Mouse (Mus musculus) E14TG2a.4 (cell line): ENCODE results near the gene Phactr1.

Source experiments
- CTCF ChIP-seq: conservative IDR thresholded peaks from 2 replicates; pipeline ENCODE4 v1.5.1; 2014; ENCODE audit warnings: low read length
- NANOG ChIP-seq: IDR thresholded peaks from 2 replicates; pipeline ENCODE4 v1.6.1; 2014; ENCODE audit warnings: borderline replicate concordance, low read length, mixed read lengths

- TF ChIP-seq CTCF (no peak), NANOG (no peak)
Observed at GRCm38 (mm10) chr13:42992306-42992705, 311.9 kb downstream of the Phactr1 start.
